Mouse (Mus musculus): ENCODE data around the gene Nagk. TPM values are rescaled to one million over a fixed set of nuclear protein-coding genes. Genes with fewer than 3 reads are reported as not detected.

Nagk gene
- total and polyA plus RNA-seq, 3 experiments, result 4.8 to 11.6 (median 9.8) TPM

DNA sequence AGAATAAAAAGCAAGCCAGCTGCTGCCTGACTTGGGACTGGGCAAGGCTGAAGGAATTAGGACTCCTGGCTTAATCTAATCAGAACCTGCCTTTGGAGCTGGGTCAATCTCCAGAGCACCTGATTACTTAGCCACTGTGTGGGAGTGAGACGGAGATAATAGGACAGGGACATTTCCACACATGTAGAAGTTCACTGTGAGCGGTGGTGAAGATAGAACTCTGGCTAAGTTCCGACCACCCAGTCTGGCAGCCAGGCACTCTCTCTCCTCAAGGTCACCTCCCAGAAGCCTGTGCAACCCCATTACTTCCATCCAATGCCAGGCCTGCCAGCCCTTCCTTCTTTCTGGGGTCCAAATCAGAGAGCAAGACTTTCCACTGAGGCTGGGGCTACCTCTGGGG is 27.8 kb upstream of the Nagk start:
- Histone ChIP-seq H3K36me3 (replicated peaks in 1 of 2; ENCODE audit: control insufficient read depth in 1 of 2, insufficient read depth in 1 of 2, low read length in 1 of 2) (peaks cover 29 to 93% of the 10 kb centered on the region in 2 experiments), H3K4me1 (ENCODE audit: control insufficient read depth in 1 of 2, insufficient read depth in 2 of 2) (peaks cover 0 to 6% of the 10 kb centered on the region in 2 experiments; a peak in 1 of 4 replicates), H3K79me2 (replicated peaks; ENCODE audit: control insufficient read depth, extremely low read depth, insufficient read depth, poor library complexity, severe bottlenecking) (no peaks in the 10 kb centered on the region), H3K9me3 (replicated peaks; ENCODE audit: low read length) (no peaks in the 10 kb centered on the region), H3K4me2 (ENCODE audit: insufficient read depth, low read depth, poor library complexity, severe bottlenecking) (no peak overlapping the region), H3K4me3 (replicated peaks in 1 of 3; ENCODE audit: low read depth in 2 of 3, low read length in 2 of 3, poor library complexity in 1 of 3) (no peak overlapping the region), H3K9ac (ENCODE audit: insufficient read depth, low read depth) (no peak overlapping the region), H3K27ac (ENCODE audit: insufficient read depth, low read depth) (no peak overlapping the region), H3K27me3 (replicated peaks) (no peaks in the 10 kb centered on the region)
- no peak for TF ChIP-seq USF2 (conservative IDR thresholded peaks at IDR 0.05; ENCODE audit: low read depth, low read length)
- TF ChIP-seq GABPA (IDR thresholded peaks at IDR 0.05; ENCODE audit: insufficient replicate concordance, low read depth, low read length), result no peak
- TF ChIP-seq E2F4 (IDR thresholded peaks at IDR 0.05; ENCODE audit: insufficient replicate concordance, low read depth, low read length), result no peak
- TF ChIP-seq ZKSCAN1 (IDR thresholded peaks at IDR 0.05; ENCODE audit: borderline replicate concordance, low read depth, low read length), result no peak
- TF ChIP-seq POLR2A (IDR thresholded peaks at IDR 0.05; ENCODE audit: low read depth, low read length), result no peak
- no peak for TF ChIP-seq JUN (IDR thresholded peaks at IDR 0.05; ENCODE audit: insufficient read depth, low read depth, low read length)
- TF ChIP-seq ZNF384 (IDR thresholded peaks at IDR 0.05; ENCODE audit: low read depth, low read length), result no peak
- no peak for TF ChIP-seq UBTF (IDR thresholded peaks at IDR 0.05; ENCODE audit: low read depth, low read length)
- no peak for TF ChIP-seq CHD1 (IDR thresholded peaks at IDR 0.05; ENCODE audit: low read depth, low read length)
- no peak for TF ChIP-seq RCOR1 (conservative IDR thresholded peaks at IDR 0.05; ENCODE audit: low read depth, low read length)
- no peak for DNase-seq (ENCODE audit: extremely low read depth)
- in situ Hi-C loops (cut with MboI; ENCODE audit: low pct_ligation_motif_present, low pct_unique_long_range_greater_than_20kb, low sequenced_read_pairs) (no loop called here), dilution Hi-C loops (cut with MboI; ENCODE audit: extremely low pct_ligation_motif_present, extremely low pct_unique_long_range_greater_than_20kb, low sequenced_read_pairs) (no loop called here)

DNA sequence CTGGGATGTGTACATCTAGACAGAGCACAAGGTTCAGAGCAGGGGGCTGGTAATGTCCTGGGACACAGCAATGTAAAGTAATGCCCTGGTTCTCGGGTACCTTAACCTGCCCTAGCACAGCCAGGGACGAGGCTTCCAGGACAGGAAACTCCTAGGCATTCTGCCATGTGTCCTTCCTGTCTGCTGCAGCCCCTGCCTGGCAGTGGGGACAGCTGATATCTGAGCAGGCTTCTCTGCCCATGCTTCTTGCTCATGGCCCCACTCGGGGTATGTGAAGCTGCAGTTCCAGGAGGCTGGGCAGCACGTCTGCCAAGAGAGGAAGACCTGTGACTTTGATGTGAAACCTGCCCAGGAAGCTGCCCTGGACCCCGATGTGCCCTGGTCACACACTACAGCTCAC is 26.3 kb upstream of the Nagk start:
- in situ Hi-C loops (cut with MboI; ENCODE audit: low pct_ligation_motif_present, low pct_unique_long_range_greater_than_20kb, low sequenced_read_pairs), result no loop called here
- H3K9me3 ChIP-seq (replicated peaks; ENCODE audit: low read length), result no peaks in the 10 kb centered on the region
- H3K9ac ChIP-seq (ENCODE audit: insufficient read depth, low read depth), result no peak overlapping the region
- no peak overlapping the region for H3K4me2 ChIP-seq (ENCODE audit: insufficient read depth, low read depth, poor library complexity, severe bottlenecking)
- no peak for DNase-seq (ENCODE audit: extremely low read depth)
- no peak overlapping the region for H3K27ac ChIP-seq (ENCODE audit: insufficient read depth, low read depth)
- H3K4me1 ChIP-seq (ENCODE audit: control insufficient read depth in 1 of 2, insufficient read depth in 2 of 2), result peaks cover 2 to 10% of the 10 kb centered on the region in 2 experiments
- no peaks in the 10 kb centered on the region for H3K27me3 ChIP-seq (replicated peaks)
- TF ChIP-seq POLR2A (IDR thresholded peaks at IDR 0.05; ENCODE audit: low read depth, low read length) (no peak), CHD1 (IDR thresholded peaks at IDR 0.05; ENCODE audit: low read depth, low read length) (no peak), ZNF384 (IDR thresholded peaks at IDR 0.05; ENCODE audit: low read depth, low read length) (no peak), ELF1 (IDR thresholded peaks at IDR 0.05; ENCODE audit: low read depth, low read length) (no peak), MYC (IDR thresholded peaks at IDR 0.05; ENCODE audit: low read depth, low read length) (no peak), E2F4 (IDR thresholded peaks at IDR 0.05; ENCODE audit: insufficient replicate concordance, low read depth, low read length) (no peak), CTCF (conservative IDR thresholded peaks at IDR 0.05 in 1 of 2, IDR thresholded peaks at IDR 0.05 in 1 of 2; ENCODE audit: low read depth in 2 of 2, low read length in 2 of 2) (no peak), BHLHE40 (IDR thresholded peaks at IDR 0.05; ENCODE audit: low read depth, low read length) (no peak), MAZ (IDR thresholded peaks at IDR 0.05; ENCODE audit: low read depth, low read length) (no peak), USF2 (conservative IDR thresholded peaks at IDR 0.05; ENCODE audit: low read depth, low read length) (no peak), RAD21 (IDR thresholded peaks at IDR 0.05; ENCODE audit: low read depth, low read length) (no peak), ZKSCAN1 (IDR thresholded peaks at IDR 0.05; ENCODE audit: borderline replicate concordance, low read depth, low read length) (no peak), ZMIZ1 (IDR thresholded peaks at IDR 0.05; ENCODE audit: low read depth, low read length) (no peak), USF1 (IDR thresholded peaks at IDR 0.05; ENCODE audit: low read depth, low read length) (no peak), RCOR1 (conservative IDR thresholded peaks at IDR 0.05; ENCODE audit: low read depth, low read length) (no peak), CHD2 (IDR thresholded peaks at IDR 0.05; ENCODE audit: low read length) (no peak), TCF12 (IDR thresholded peaks at IDR 0.05; ENCODE audit: low read depth, low read length) (no peak), JUN (IDR thresholded peaks at IDR 0.05; ENCODE audit: insufficient read depth, low read depth, low read length) (no peak), MAX (IDR thresholded peaks at IDR 0.05; ENCODE audit: low read length) (no peak), JUND (conservative IDR thresholded peaks at IDR 0.05; ENCODE audit: low read depth, low read length) (no peak)
- H3K4me3 ChIP-seq (replicated peaks in 1 of 3; ENCODE audit: low read depth in 2 of 3, low read length in 2 of 3, poor library complexity in 1 of 3), result no peak overlapping the region
- no peaks in the 10 kb centered on the region; the same call in 1 of the 2 replicates for H3K79me2 ChIP-seq (replicated peaks; ENCODE audit: control insufficient read depth, extremely low read depth, insufficient read depth, poor library complexity, severe bottlenecking)
- dilution Hi-C loops (cut with MboI; ENCODE audit: extremely low pct_ligation_motif_present, extremely low pct_unique_long_range_greater_than_20kb, low sequenced_read_pairs), result no loop called here
- H3K36me3 ChIP-seq (replicated peaks in 1 of 2; ENCODE audit: control insufficient read depth in 1 of 2, insufficient read depth in 1 of 2, low read length in 1 of 2), result peaks cover 42 to 94% of the 10 kb centered on the region in 2 experiments

All from CH12.LX (cell line).